Mouse (Mus musculus) E14TG2a.4 (cell line): Measurements from ENCODE around the gene Sh2d3c.

Experiments
- CTCF ChIP-seq: conservative IDR thresholded peaks from 2 replicates; pipeline ENCODE4 v1.5.1; 2014; ENCODE audit warnings: low read length
- NANOG ChIP-seq: IDR thresholded peaks from 2 replicates; pipeline ENCODE4 v1.6.1; 2014; ENCODE audit warnings: borderline replicate concordance, low read length, mixed read lengths
- POU5F1 ChIP-seq: IDR thresholded peaks from 2 replicates; pipeline ENCODE4 v1.6.1; 2014; ENCODE audit warnings: low read length, borderline replicate concordance

DNA sequence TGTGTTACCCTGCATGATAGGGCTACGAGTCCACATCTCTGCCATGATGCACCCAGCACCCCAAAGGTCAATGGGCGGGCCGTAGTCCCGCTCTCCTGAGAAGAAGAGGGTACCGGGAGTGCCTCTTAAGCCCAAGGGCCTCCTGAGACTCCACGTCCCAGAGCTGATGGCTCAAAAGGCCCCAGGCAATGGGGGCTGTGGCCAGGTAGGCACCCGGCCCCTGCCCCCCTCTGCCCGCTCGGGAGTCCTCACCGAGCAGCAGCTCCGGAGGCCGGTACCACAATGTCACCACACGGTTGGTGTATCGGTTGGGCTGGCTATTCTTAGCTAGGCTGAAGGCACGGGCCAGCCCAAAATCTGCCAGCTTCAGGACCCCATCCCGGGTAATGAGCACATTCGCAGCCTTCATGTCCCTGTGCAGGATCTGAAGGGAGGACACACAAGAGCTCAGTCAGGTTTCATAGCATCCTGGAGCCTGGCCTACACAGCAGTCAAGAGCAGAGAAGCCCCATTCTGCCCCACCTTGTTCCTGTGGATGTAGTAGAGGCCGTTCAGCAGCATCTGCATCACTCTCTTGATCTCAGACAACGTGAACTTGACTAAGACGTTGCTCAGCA lies 11.2 kb upstream of the Sh2d3c start:
- no peak for TF ChIP-seq CTCF
- TF ChIP-seq NANOG, result no peak
- no peak for TF ChIP-seq POU5F1
